Mouse (Mus musculus): Measurements from ENCODE around the gene Mcoln3.

- no peak for TF ChIP-seq POLR2A (IDR thresholded peaks at IDR 0.05; ENCODE audit: low read depth, low read length)
- no peak for TF ChIP-seq E2F4 (IDR thresholded peaks at IDR 0.05; ENCODE audit: insufficient replicate concordance, low read depth, low read length)
- TF ChIP-seq MXI1 (IDR thresholded peaks at IDR 0.05; ENCODE audit: low read depth, low read length): no peak
- no peak for TF ChIP-seq TCF12 (IDR thresholded peaks at IDR 0.05; ENCODE audit: low read depth, low read length)
- no peak for TF ChIP-seq UBTF (IDR thresholded peaks at IDR 0.05; ENCODE audit: low read depth, low read length)
- peak; percentile 80 to 81; a peak in 3 of 4 replicates for TF ChIP-seq CTCF (conservative IDR thresholded peaks at IDR 0.05 in 1 of 2, IDR thresholded peaks at IDR 0.05 in 1 of 2; ENCODE audit: low read depth in 2 of 2, low read length in 2 of 2)
- TF ChIP-seq POLR2AphosphoS2 (IDR thresholded peaks at IDR 0.05; ENCODE audit: low read depth, low read length): no peak
- TF ChIP-seq USF1 (IDR thresholded peaks at IDR 0.05; ENCODE audit: low read depth, low read length): no peak
- TF ChIP-seq MAX (IDR thresholded peaks at IDR 0.05; ENCODE audit: low read length): no peak
- TF ChIP-seq NELFE (IDR thresholded peaks at IDR 0.05; ENCODE audit: low read depth, low read length): no peak; the same call in 1 of the 2 replicates
- TF ChIP-seq USF2 (conservative IDR thresholded peaks at IDR 0.05; ENCODE audit: low read depth, low read length): no peak
- peak; percentile 64 for TF ChIP-seq BHLHE40 (IDR thresholded peaks at IDR 0.05; ENCODE audit: low read depth, low read length)
- TF ChIP-seq HCFC1 (IDR thresholded peaks at IDR 0.05; ENCODE audit: low read depth, low read length): no peak
Measured at GRCm38 (mm10) chr3:146072780-146073179, 44.5 kb upstream of the Mcoln3 start.
